Mouse (Mus musculus) G1E (cell line): ENCODE data around the gene Cyb5rl.

Experiments
- CTCF ChIP-seq: IDR thresholded peaks from 2 replicates; pipeline ENCODE4 v1.5.1; 2012; ENCODE audit warnings: low read depth, low read length, inconsistent platforms, mixed read lengths
- GATA1 ChIP-seq: IDR thresholded peaks from 2 replicates; pipeline ENCODE4 v1.6.1; 2012; ENCODE audit warnings: borderline replicate concordance, low read length, inconsistent platforms, mixed read lengths
- POLR2AphosphoS5 ChIP-seq: IDR thresholded peaks from 2 replicates; pipeline ENCODE4 v1.6.1; 2012; ENCODE audit warnings: low read depth, low read length, inconsistent platforms; ENCODE audit not compliant: insufficient replicate concordance

DNA sequence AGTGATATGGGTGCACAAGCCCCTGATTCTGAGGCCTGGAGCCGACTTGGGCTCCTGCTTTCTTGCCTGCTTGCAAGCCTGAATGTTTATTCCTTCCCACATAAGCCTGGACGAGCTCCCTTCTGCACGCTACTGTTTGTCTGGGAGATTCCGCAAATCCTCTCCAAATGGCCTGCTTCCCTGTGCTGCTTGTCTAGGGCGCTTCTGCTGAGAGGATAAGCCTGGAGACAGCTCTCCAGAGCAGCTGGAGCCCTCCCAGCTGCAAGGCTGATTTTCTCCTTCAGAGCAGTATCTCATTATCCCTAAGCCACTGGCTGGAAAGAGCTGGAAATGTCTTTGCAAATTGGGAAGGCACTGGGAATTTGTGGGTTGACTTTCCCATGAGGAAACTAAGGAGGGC lies 8.7 kb downstream of the Cyb5rl start:
- TF ChIP-seq CTCF (no peak), GATA1 (no peak), POLR2AphosphoS5 (no peak)
